Mouse (Mus musculus) limb, embryonic 10.5 days (tissue): Measurements from ENCODE around the gene Zfp599. TPM values are rescaled to one million over a fixed set of nuclear protein-coding genes. Genes with fewer than 3 reads are reported as not detected.

ENCODE experiments used
- DNase-seq: peaks from one replicate; pipeline ENCODE4 v3.0.0-alpha.2; 2017; ENCODE audit warnings: low spot score
- H3K27ac ChIP-seq: fragments of 300-500 bp; sonication (generic); 2 replicates; pipeline ENCODE4 v1.5.1; 2016; ENCODE audit warnings: mild to moderate bottlenecking
- H3K27me3 ChIP-seq: fragments of 300-500 bp; sonication (generic); 2 replicates; pipeline ENCODE4 v1.6.1; 2016; ENCODE audit warnings: low read depth, mild to moderate bottlenecking; ENCODE audit not compliant: poor library complexity, severe bottlenecking
- H3K36me3 ChIP-seq: fragments of 300-500 bp; sonication (generic); 2 replicates; pipeline ENCODE4 v1.6.1; 2016; ENCODE audit warnings: mild to moderate bottlenecking, moderate library complexity
- H3K4me1 ChIP-seq: fragments of 300-500 bp; sonication (generic); 2 replicates; pipeline ENCODE4 v1.6.1; 2016
- H3K4me3 ChIP-seq: fragments of 300-500 bp; sonication (generic); 2 replicates; pipeline ENCODE4 v1.5.1; 2016; ENCODE audit warnings: mild to moderate bottlenecking, moderate library complexity
- H3K9me3 ChIP-seq: fragments of 300-500 bp; sonication (generic); replicated peaks from 2 replicates; pipeline ENCODE4 v1.6.1; 2016; ENCODE audit warnings: mild to moderate bottlenecking
- WGBS: fragments of 180-500 bp; shearing (Covaris S2); methylation state at CpG from one replicate; pipeline ENCODE4 v1.1.7; 2016; 5-methylcytosine and 5-hydroxymethylcytosine counted together
- polyA plus RNA-seq: library from polyadenylated mRNA; unstranded; fragments of >200 nt; fragmentation: Nextera tagmentation; extraction: Ambion mirVana; gene quantifications from 2 replicates; pipeline ENCODE4 v1.2.1, GENCODE M21; 2016

Zfp599 gene
- polyA plus RNA-seq, 1 experiment from 2014 or later = 9.5 TPM

- Histone ChIP-seq H3K27me3 (no peaks in the 10 kb centered on the region), H3K4me1 (no peaks in the 10 kb centered on the region), H3K9me3 (no peaks in the 10 kb centered on the region), H3K27ac (no peak overlapping the region), H3K4me3 (no peak overlapping the region), H3K36me3 (no peaks in the 10 kb centered on the region)
- WGBS = 89% methylated on average over 2 of the region's 2 CpGs
- no peak for DNase-seq
These were observed 45.9 kb downstream of the Zfp599 start for GRCm38 (mm10) chr9:22213785-22214194.

Other genes starting within 250 kb of the Zfp599 start
- 0.06 and 0.10 TPM in 2 replicates for gene Elavl3, start 207.9 kb downstream of the Zfp599 start, polyA plus RNA-seq
- gene Gm49318, start 188.6 kb downstream of the Zfp599 start, polyA plus RNA-seq = not detected in 2 replicates
- gene Zfp653, start 188.5 kb downstream of the Zfp599 start, polyA plus RNA-seq = 11.0 TPM in 2 replicates
- gene Ecsit, start 174.5 kb downstream of the Zfp599 start, polyA plus RNA-seq = 38.9 and 46.4 TPM in 2 replicates
- 0.89 and 2.4 TPM in 2 replicates for gene Cnn1, start 160.7 kb downstream of the Zfp599 start, polyA plus RNA-seq
- 233 and 257 TPM in 2 replicates for gene Elof1, start 142.7 kb downstream of the Zfp599 start, polyA plus RNA-seq
- gene Acp5, start 124.2 kb downstream of the Zfp599 start, polyA plus RNA-seq = 16.7 and 22.9 TPM in 2 replicates
- 47.1 and 47.3 TPM in 2 replicates for gene Pigyl, start 103.0 kb downstream of the Zfp599 start, polyA plus RNA-seq
- gene Zfp872, start 71.8 kb downstream of the Zfp599 start, polyA plus RNA-seq = 0.10 and 0.18 TPM in 2 replicates
- gene Zfp809, start 34.2 kb downstream of the Zfp599 start, polyA plus RNA-seq = 10.3 and 12.7 TPM in 2 replicates
- 23.3 and 36.1 TPM in 2 replicates for gene Zfp810, start 47.8 kb upstream of the Zfp599 start, polyA plus RNA-seq
- gene Anln, start 129.3 kb upstream of the Zfp599 start, polyA plus RNA-seq = 41.7 and 48.6 TPM in 2 replicates
- gene 9530077C05Rik, start 151.6 kb upstream of the Zfp599 start, polyA plus RNA-seq = 6.5 TPM in 2 replicates
- not detected in 2 replicates for gene Gm17545, start 194.4 kb upstream of the Zfp599 start, polyA plus RNA-seq
- 52.8 and 52.9 TPM in 2 replicates for gene Rp9, start 209.8 kb upstream of the Zfp599 start, polyA plus RNA-seq
- gene Bbs9, start 215.8 kb upstream of the Zfp599 start, polyA plus RNA-seq = 11.2 and 13.5 TPM in 2 replicates